Mouse (Mus musculus) lung, postnatal 10 days (tissue): ENCODE data around the gene Elmo1.

Source experiments
- DNase-seq: peaks from one replicate; pipeline ENCODE4 v3.0.0; 2021

Elmo1 gene

DNA sequence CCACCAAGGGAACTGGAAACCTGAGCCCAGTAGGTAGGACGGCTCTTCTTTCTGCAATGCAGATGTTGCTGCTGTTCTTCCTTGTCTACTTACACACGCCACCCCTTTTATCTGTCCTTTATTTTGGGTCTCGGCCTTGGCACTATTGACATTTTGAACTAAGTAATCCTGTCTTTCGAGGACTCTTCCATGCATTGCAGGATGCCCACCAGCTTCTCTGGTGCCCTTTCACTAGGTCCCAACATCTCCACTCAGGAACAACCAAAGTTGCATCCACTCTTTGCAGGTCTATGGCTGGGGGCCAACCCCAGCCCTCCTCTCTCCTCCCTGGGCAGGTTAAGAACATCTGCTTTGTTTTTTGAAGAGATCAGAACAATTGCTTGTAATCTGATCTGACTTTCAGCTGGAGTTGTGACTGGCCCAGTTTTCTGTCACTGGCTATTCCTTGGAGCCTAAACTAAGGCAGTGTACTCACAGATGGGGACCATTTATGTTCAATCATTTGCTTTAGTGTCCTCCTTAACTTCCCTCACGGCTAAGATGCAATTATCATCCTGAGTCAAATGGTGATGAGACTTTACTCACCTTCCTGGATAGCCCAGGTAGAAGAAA is 6.7 kb downstream of the Elmo1 start:
- DNase-seq, result no peak

DNA sequence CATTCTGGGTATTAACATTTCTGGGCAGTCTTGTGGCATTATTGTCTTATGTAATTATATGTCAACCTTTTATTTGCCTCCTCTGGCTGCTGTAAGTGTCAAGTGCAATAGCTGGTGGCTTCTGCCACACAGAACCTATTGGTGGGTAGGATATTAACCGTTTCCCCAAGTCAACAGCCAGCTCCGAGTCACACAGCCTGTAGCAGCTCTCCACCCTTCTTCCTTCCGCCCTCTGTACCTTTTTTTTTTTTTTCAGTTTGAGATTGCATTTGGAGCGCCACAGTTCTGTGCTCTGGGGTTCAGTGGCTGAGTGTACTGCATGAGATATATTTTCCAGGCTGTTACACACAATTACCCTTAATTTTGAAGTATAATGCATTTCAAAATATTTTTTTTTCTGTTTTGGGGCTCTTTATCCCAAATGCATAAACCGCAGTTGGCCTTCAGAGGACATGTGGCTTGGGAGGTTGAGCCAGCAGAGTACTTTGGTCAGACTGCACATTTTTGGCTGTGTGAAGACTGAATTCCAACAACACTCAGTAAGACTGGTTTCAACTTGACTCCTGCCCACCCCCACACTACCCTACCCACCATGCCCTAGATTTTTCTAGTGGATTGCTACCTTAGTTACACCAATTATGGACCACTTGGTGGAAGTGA is 7.7 kb downstream of the Elmo1 start:
- no peak for DNase-seq

DNA sequence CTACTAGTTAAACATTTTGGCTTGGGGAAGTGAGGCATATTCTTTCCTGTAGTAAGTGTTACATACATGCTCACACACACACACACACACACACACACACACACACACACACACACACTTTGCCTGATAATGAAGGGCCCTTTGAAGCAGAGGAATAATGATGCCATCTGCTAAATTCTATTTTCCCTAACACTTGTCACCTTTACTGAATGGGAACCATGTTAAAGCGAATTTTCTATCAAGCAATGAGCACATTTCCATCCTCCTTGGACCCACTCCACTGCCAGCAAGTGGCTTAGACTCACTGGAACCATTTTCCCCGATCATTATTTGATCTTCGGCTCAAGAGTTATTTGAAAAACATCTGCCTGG is 8.2 kb downstream of the Elmo1 start:
- DNase-seq, result no peak

DNA sequence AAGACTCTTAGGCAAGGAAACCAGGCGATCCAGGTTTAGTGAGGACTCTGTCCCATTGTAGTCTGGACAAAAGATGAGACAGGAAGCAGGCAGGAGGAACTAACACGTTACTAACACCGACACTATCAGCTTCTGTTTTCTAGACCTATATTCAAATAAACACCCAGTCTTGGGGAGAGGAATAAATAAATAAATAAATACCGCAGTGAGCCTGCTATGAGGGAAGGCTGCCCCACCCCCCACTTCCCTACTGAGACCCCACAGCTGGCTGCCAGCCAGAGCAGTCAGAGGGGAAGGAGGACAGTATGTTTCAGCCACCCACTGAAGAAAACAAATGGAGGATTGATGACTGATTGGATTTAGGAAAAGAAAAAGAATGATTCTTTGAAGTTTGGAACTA is 9.2 kb downstream of the Elmo1 start:
- peak; percentile 73 for DNase-seq

DNA sequence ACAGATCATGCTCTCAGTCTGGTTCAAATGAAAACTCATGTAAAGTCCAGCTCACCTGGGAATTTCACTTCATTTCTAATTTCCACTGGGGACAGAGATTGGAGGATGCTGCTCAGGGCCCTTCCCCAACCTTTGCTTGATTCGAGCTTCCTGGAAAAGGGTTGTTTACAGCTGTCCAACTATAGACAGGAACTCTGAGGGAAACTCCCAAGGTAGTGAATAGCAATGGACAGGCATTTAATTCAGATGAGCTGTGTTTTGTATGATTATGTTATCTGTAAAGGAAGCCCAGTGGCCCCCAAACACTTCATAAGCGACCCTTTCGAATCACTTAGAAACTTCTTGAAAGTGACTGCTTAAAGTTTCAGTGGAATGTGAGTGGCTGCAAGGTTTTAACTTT is 10.0 kb downstream of the Elmo1 start:
- no peak for DNase-seq

DNA sequence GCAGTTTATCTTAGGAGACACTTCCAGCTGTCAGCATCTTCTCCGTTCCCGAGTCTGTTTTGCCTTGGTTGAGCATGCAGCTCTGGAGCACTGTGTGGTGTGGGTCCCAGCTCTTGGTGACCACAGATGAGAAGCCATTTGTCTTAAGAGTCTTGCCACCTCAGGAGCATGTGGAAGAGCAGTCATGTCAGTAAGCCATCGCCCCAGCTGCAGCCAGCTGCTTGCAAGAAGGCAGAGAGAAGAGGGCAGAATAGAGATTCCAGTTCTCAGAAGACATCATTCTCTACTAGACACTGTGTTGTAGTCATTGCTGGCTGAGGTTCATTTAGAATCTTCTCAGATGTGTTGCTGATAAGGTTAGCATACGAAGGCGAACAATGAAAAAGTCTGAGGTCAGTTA is 11.3 kb downstream of the Elmo1 start:
- peak; percentile 25 for DNase-seq

DNA sequence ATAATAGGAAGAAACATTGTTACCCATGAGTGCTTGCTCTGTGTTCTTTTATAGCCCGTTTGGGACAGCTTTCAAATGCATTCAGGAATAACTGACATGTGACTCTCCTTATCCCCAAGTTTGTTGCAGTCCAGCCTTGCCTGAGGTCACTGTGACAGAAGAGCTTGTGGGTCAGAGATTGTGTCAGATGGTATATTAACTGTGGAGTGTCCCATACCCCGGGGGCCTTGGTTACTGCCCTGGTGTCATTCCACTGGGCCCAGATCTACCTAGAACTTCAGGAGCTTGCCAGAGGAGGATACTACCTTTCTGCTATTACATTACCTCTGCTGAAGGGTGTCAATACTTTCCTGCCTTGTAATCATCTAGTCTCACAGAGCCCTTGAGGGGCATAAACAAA is 14.4 kb downstream of the Elmo1 start:
- no peak for DNase-seq

DNA sequence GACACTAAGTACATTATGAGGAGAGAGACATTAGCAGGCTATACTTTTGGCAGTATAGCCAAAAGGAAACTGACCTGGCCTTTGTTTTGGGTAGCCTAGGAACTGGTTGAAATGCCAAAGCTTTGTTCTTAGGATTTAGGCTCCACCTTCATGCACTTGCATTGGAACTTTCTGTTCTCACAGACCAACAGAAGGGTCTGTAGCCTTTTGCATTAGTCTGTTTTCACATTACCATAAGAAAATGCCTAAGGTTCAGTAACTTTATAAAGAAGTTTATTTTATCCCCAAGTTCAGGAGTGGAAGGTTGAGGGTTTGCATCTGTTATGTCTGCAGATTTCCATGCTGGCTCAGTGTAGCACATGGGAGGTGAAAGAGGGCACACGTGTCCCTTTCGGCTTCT is 15.6 kb downstream of the Elmo1 start:
- DNase-seq, result no peak

DNA sequence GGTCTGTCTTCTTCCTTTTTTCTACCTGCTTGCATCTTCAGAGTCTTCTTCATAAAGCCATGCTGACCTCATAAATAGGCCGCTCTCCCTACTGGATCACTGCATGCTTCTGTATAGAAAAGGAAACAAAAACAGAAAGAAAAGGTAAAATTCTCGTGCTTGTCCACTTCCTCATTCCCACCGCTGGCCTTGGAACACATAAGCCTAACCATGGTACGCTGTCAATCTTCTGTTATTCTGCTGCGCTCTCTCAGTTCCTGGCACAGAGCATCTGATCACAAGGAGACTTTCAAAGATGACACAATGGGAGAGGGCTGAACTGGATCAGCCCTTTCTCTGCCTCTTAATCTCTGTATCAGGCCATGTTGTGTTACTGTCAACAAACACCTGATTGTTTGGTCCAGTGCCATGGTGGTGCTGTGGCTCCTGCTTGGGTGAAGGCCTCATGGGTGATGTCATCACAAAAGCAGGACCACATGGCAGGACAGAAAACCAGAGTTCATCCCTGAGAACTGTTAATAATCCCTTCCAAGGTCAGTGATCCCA is 17.6 kb downstream of the Elmo1 start:
- DNase-seq, result peak; percentile 23

DNA sequence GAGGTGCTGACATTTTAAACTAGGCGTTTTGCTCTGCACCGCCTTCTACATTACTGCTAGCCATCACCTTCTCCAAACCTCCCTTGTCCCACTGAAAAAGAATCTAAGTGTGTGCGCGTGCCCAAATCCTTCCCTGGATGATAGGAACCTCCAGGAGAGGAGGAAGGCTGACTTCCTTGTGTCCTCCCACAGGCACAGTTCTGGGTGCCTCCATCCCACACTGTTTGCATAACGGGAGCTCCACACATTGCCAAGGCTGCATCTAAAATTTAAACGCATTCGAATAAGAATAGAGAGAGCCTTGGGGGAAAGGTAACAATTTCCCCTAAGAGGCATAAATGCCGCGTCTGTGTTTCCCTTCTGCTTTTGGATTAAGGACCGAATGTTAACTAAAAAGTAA is 18.6 kb downstream of the Elmo1 start:
- DNase-seq, result no peak

DNA sequence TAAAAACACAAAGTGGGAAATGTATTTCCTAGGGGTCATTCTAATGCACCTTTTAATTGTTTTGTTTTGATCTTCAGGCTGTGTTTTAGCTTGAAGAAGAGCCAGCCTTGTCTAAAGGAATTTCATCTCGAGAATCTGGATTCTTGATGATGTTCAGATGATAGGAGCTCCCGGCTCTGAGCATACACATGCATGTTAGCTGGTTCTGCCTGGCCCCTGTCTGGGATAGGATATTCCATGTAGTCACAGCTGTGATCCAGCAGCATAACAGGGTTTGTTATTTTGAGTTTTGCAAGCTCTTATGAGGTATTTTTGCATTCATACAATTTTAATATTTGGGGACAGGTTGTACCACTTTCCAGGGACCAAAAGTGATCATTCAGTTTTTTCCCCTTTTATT is 19.1 kb downstream of the Elmo1 start:
- DNase-seq, result no peak

DNA sequence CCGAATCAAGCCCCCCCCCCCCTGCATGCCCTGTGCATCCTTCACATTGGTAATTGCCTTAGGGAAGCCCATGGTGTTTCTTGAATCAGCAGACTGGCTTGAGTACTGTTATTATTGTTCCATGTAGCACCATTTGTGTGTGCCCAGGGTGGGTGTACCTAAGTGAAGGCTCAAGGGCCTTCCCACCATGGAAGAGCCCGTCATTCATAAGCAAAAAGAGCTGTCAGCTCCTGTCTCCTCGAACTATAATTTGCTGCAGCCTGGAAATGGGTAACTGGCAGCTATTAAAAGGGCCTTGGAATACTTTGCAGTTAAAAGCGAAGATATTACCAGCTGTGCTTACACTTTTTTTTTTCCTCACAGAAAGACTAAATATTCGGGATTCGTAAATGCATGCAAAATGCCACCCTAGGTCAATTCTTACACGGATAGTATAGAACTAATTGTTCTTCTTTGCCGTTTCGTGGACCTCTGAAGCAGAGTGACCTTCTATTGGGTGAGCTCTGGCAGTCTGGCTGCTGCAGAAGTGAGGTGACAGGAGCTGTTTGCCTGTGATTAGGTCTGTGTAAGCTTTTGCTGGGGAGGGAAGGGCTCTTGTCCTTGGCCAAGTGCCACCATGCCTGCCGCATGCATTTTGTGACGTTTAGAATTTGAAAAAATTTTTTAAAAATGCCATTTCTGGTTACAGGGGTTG is 19.7 kb downstream of the Elmo1 start:
- no peak for DNase-seq

DNA sequence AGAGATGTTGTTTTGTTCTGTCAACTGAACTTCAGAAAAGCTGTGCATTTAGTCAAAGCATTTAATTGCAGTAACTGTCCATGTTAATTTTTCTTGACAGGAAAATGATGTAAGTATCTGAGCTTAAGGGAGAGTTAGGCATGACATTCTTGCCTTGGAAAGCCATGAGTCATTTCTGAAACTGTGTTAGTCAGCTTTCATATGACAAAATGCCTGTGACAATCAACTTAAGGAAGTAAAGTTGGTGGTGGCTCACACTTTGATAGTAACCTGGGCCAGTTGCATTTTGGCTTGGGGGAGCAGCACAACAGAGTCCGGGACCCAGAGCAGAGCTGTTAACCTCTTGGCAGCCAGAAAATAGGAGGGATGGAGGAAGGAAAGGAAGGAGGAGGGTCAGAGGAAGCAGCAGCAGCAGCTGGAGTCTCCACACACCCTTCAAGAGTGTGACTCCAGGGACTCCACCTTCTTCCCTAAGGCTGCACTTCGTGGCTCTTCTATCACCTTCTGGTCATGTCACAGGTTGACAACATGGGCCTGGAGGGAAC is 20.9 kb downstream of the Elmo1 start:
- DNase-seq, result no peak

DNA sequence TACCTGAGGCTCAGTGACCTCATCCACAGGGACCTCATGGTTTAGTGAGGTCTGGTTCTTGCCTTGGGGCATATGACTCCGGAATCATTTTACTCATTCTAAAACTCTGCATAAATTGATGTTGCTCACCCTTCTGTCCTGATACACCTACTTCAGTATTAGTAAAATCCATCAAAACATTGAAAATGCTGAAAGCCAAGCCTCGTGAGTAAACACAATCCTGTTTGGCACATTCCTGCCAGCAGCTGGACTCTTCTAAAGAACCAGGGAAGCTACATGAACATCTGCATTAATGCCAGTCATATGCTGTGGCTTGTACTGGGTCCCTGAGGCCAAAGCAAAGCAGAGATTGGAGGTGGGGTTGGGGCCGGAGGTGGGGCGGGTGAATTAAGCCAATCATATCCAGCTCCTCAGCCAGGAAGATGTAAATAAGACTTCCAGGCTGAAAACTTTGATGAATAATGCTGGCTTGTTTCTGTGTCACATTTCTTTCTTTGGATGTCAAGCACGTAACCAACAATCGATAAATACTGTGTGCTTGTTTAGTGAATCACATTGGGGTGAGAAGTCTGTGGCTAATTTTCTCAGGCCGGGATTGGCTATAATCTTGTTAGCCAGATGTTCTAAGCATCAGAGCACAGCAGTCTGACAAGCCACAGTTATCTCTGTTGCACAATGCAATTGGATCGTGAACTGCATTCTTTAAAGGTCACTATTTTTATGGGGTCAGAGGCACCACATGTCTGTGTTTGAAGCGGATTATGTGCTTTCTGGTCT is 24.9 kb downstream of the Elmo1 start:
- no peak for DNase-seq

DNA sequence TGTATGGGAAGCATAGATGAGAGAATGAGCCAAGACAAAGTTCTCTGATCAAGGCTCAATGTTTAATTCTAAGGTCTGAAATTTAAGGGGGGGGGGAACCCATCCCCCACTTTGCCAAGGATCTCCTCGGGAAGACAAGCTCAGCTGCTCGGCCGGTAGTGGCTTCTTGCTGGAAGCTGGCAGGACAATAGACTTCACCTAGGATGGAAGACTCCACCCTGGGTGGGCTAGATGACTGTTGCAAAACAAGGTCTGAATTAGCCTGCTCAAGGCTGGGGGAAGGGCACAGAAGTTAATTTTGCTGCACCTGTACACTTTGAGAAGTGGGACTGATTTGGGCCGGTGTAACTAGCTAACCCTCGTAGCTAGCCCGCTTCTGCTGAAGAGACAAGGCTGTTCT is 25.6 kb downstream of the Elmo1 start:
- no peak for DNase-seq

DNA sequence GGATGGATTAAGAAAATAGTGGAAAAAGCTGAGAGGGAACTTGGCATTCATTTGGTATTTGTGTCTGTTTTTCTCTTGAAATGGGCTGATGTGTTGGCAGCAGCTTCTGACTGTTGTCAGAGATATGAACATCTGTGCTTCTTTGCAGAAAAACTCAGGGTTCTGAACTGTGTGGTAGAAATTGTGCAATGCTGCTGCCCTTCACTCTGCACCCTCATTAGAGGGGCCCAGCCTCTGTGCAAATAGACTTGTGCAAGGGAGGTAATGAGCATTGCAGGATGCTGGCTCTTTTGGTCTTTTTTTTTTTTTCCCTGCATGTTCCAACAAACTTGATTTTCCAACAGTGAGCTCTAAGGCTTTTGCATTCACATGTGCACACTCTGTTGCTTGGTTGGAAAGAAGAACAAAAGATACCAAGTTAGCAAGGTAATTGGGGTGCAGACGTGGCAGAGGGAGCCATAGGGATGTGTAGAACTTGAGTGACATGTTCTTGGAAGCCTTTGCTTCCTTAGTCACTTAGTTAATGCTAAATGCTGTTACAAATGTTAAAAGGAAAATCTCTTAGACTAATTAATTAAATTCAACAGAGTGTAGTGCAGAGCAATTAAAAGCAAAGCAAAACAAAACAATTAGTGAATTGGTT is 26.6 kb downstream of the Elmo1 start:
- peak; percentile 59 for DNase-seq

DNA sequence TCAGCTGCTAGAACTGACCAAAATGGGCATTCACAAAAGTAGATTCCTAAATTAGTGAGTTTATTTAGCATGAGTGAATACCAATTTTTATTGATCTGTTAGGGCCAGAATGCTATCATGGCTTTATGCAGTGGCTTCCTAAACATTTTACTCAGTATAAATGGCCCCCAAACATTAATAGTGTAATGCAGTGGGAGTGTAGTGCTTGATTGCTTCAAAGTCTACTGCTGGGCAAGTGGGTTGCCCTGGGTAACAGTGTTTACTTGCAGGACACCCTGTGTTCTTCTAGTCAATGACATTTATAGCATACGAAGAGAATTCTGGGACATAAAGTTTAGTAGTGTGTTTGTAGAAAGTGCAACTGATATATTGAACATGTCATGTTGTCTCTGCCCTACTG is 27.3 kb downstream of the Elmo1 start:
- no peak for DNase-seq

DNA sequence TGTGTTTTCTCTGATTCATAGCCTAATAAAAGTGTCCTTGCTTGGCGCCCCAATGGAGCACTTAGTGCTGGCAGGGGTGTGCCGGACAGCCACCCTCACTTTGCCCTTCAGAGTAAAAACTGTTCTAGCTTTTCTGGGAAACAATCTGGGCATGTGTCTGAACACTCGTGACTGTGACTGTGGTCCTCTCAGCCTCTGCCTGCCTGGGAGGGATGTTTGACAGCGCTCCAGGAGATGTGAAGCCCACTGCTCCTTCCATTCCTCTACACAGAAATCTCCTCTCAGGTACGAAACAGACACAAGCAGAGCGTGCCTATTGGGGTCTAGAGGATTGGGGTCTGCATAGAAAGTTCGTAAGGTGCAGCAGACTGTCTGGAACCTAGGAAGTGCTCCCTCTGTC is 28.5 kb downstream of the Elmo1 start:
- no peak for DNase-seq

DNA sequence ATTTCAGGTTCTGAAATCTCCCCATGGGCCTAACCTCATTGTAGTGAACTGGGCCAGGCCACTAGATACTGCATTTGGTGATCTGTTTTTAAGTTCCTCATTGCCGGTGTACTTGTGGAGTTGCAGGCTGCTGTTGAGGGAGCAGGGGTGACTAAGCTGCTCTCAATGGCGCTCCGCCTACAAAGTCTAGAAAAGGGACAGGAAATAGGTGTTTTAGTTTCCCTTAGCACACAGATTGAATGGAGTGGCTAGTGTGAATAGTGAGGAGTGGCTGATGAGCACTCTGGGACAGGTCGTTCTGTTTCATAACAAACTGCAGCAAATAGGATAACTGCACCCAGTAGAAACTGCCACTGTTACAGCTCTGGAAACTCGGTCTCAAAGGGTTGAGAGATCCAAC is 30.3 kb downstream of the Elmo1 start:
- DNase-seq, result peak; percentile 50

DNA sequence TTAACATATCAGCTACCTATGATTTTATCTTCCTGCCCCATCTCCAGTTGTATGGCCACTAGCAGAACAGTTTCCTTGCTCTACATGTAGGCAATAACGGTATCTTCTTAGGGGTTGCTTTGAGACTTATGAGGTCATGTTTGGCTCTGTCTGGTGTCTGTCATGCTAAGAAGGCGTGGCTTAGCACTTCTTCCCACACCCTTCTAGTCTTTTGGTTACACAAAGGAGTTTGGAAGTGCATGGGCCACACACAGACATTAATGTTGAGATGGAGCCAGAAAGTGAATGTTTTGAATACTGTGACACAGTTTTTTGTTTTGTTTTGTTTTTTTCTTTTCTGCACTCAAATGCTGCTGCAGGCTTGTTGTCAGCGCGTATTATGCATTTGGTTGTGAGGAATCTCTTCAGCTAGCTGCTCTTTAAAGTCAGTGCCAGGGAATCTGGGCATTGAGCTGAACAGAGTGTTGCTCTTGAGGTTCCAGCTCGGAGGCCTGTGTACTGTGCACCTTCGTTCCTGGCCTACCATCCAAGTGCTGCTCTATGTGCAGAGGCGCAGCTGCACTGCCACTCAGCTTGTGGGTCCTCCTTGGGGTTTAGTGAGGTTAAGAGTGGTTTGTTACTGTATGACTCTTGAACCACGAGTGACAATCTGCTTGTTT is 31.1 kb downstream of the Elmo1 start:
- peak; percentile 79 for DNase-seq

DNA sequence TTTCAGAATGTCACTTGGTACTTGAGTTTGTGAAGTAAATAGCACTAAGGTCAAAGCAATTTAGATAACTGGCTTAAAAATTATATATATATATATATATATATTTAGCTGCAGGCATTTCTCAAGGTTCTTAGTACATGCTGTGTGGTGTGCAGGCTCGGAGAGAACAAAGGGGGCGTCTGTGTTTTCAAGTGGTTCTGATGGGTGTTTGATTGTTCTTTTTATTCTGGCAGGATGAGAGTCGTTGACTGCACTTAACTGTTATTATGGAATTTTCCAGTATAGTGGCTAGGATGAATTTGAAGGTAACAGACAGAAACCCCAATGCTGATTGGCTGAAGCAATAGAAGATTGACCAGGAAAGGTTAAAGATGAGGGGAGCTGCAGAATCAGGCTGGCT is 33.6 kb downstream of the Elmo1 start:
- DNase-seq, result no peak

DNA sequence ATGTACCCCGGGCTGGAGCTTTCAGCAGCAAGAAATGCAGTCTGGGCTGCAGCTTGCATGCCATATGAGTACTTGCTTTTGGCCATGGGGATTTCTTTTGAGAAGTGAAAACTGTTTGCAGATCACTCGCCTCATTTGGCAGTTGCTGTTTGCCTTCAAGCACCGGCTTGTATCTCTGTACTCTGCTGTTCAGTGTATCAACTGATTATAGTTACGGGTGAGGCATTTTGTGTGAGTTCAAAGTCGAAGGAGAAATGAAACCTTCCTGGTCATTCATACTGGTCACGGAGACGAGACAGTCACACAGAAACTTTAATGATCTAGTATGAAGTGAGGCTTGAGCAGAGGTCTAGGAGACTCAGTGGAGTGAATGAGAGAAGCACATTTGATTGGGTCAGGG is 34.6 kb downstream of the Elmo1 start:
- DNase-seq, result no peak
